Mouse (Mus musculus): Measurements from ENCODE around the gene Sh3bp1. TPM values are rescaled to one million over a fixed set of nuclear protein-coding genes. Genes with fewer than 3 reads are reported as not detected.

The Sh3bp1 gene
- polyA plus RNA-seq (2015; fragmentation: Illumina TruSeq; extraction: RNeasy Lipid Tissue Mini Kit (QIAGEN cat#74804); ENCODE audit: insufficient read depth, low replicate concordance) = 39.0 TPM

GRCm38 (mm10) chr15:78899740-78900584 lies at the start of gene Sh3bp1:
TSS of gene Sh3bp1 (plus strand) at chr15:78899768.

GRCm38 (mm10) chr15:78855303-78855965 lies 44.1 kb upstream of the Sh3bp1 start, which contains the start of gene Lgals2:
TSS of gene Lgals2 (minus strand) at chr15:78855529.

GRCm38 (mm10) chr15:78876991-78877809 lies 22.4 kb upstream of the Sh3bp1 start, which contains the start of gene Gga1:
TSS of gene Gga1 (plus strand) at chr15:78877190.

GRCm38 (mm10) chr15:78899409-78899739 lies 194 bp upstream of the Sh3bp1 start, which contains the start of gene Gm49510:
TSS of gene Gm49510 (plus strand) at chr15:78899667.

GRCm38 (mm10) chr15:78913632-78914090 lies 14.1 kb downstream of the Sh3bp1 start, which contains the start of gene Pdxp:
TSS of gene Pdxp (plus strand) at chr15:78913919.

GRCm38 (mm10) chr15:78926021-78926919 lies 26.7 kb downstream of the Sh3bp1 start, which contains the start of gene Lgals1:
TSS of gene Lgals1 (plus strand) at chr15:78926725.

GRCm38 (mm10) chr15:78934784-78935320 lies 35.3 kb downstream of the Sh3bp1 start, which contains the start of gene Nol12:
TSS of gene Nol12 (plus strand) at chr15:78934933.

GRCm38 (mm10) chr15:78947657-78948056 lies 48.1 kb downstream of the Sh3bp1 start, which contains the start of gene Triobp:
TSS of gene Triobp (plus strand) at chr15:78947724.

Other genes with a start within 250 kb of the Sh3bp1 start
- gene Elfn2, start 181.0 kb upstream of the Sh3bp1 start, polyA plus RNA-seq (2015; fragmentation: Illumina TruSeq; extraction: RNeasy Lipid Tissue Mini Kit (QIAGEN cat#74804); ENCODE audit: insufficient read depth, low replicate concordance) = 0.08 TPM
- gene Mfng, start 126.3 kb upstream of the Sh3bp1 start, polyA plus RNA-seq (2015; fragmentation: Illumina TruSeq; extraction: RNeasy Lipid Tissue Mini Kit (QIAGEN cat#74804); ENCODE audit: insufficient read depth, low replicate concordance) = 33.7 TPM
- 0.91 TPM for gene Card10, start 96.7 kb upstream of the Sh3bp1 start, polyA plus RNA-seq (2015; fragmentation: Illumina TruSeq; extraction: RNeasy Lipid Tissue Mini Kit (QIAGEN cat#74804); ENCODE audit: insufficient read depth, low replicate concordance)
- 3.2 TPM for gene Cdc42ep1, start 57.1 kb upstream of the Sh3bp1 start, polyA plus RNA-seq (2015; fragmentation: Illumina TruSeq; extraction: RNeasy Lipid Tissue Mini Kit (QIAGEN cat#74804); ENCODE audit: insufficient read depth, low replicate concordance)
- gene Lgals2, start 44.2 kb upstream of the Sh3bp1 start, polyA plus RNA-seq (2015; fragmentation: Illumina TruSeq; extraction: RNeasy Lipid Tissue Mini Kit (QIAGEN cat#74804); ENCODE audit: insufficient read depth, low replicate concordance) = 0.51 TPM
- 20.3 TPM for gene Gga1, start 22.6 kb upstream of the Sh3bp1 start, polyA plus RNA-seq (2015; fragmentation: Illumina TruSeq; extraction: RNeasy Lipid Tissue Mini Kit (QIAGEN cat#74804); ENCODE audit: insufficient read depth, low replicate concordance)
- gene Gm49510, start 101 bp upstream of the Sh3bp1 start, polyA plus RNA-seq (2015; fragmentation: Illumina TruSeq; extraction: RNeasy Lipid Tissue Mini Kit (QIAGEN cat#74804); ENCODE audit: insufficient read depth, low replicate concordance) = not detected
- 6.3 TPM for gene Pdxp, start 14.2 kb downstream of the Sh3bp1 start, polyA plus RNA-seq (2015; fragmentation: Illumina TruSeq; extraction: RNeasy Lipid Tissue Mini Kit (QIAGEN cat#74804); ENCODE audit: insufficient read depth, low replicate concordance)
- 71.2 TPM for gene Lgals1, start 27.0 kb downstream of the Sh3bp1 start, polyA plus RNA-seq (2015; fragmentation: Illumina TruSeq; extraction: RNeasy Lipid Tissue Mini Kit (QIAGEN cat#74804); ENCODE audit: insufficient read depth, low replicate concordance)
- 16.0 TPM for gene Nol12, start 35.2 kb downstream of the Sh3bp1 start, polyA plus RNA-seq (2015; fragmentation: Illumina TruSeq; extraction: RNeasy Lipid Tissue Mini Kit (QIAGEN cat#74804); ENCODE audit: insufficient read depth, low replicate concordance)
- gene Triobp, start 48.0 kb downstream of the Sh3bp1 start, polyA plus RNA-seq (2015; fragmentation: Illumina TruSeq; extraction: RNeasy Lipid Tissue Mini Kit (QIAGEN cat#74804); ENCODE audit: insufficient read depth, low replicate concordance) = 7.8 TPM
- gene H1f0, start 128.7 kb downstream of the Sh3bp1 start, polyA plus RNA-seq (2015; fragmentation: Illumina TruSeq; extraction: RNeasy Lipid Tissue Mini Kit (QIAGEN cat#74804); ENCODE audit: insufficient read depth, low replicate concordance) = 27.7 TPM
- gene Galr3, start 142.1 kb downstream of the Sh3bp1 start, polyA plus RNA-seq (2015; fragmentation: Illumina TruSeq; extraction: RNeasy Lipid Tissue Mini Kit (QIAGEN cat#74804); ENCODE audit: insufficient read depth, low replicate concordance) = not detected
- gene Ankrd54, start 163.1 kb downstream of the Sh3bp1 start, polyA plus RNA-seq (2015; fragmentation: Illumina TruSeq; extraction: RNeasy Lipid Tissue Mini Kit (QIAGEN cat#74804); ENCODE audit: insufficient read depth, low replicate concordance) = 12.7 TPM
- gene Eif3l, start 175.4 kb downstream of the Sh3bp1 start, polyA plus RNA-seq (2015; fragmentation: Illumina TruSeq; extraction: RNeasy Lipid Tissue Mini Kit (QIAGEN cat#74804); ENCODE audit: insufficient read depth, low replicate concordance) = 131 TPM
- gene Micall1, start 209.1 kb downstream of the Sh3bp1 start, polyA plus RNA-seq (2015; fragmentation: Illumina TruSeq; extraction: RNeasy Lipid Tissue Mini Kit (QIAGEN cat#74804); ENCODE audit: insufficient read depth, low replicate concordance) = 15.0 TPM
- 23.0 TPM for gene Polr2f, start 241.2 kb downstream of the Sh3bp1 start, polyA plus RNA-seq (2015; fragmentation: Illumina TruSeq; extraction: RNeasy Lipid Tissue Mini Kit (QIAGEN cat#74804); ENCODE audit: insufficient read depth, low replicate concordance)
- 0.72 TPM for gene 1700088E04Rik, start 241.5 kb downstream of the Sh3bp1 start, polyA plus RNA-seq (2015; fragmentation: Illumina TruSeq; extraction: RNeasy Lipid Tissue Mini Kit (QIAGEN cat#74804); ENCODE audit: insufficient read depth, low replicate concordance)

Measured in spleen, adult 10 weeks (tissue).